In genomic region chr2:124634400-124634998, GRCm38 (mm10) we compare ENCODE assay signal across 17 mouse cellular contexts.
"Had no signal": no experiment of that assay in that cellular context is flagged by ENCODE, and none has a peak within 500 bp of the region (broad histone marks: within the 10 kb centered on the region; RNA-seq: fewer than 3 reads in every experiment).

No protein-coding gene starts in this region.

- H3K9ac ChIP-seq: liver, embryonic 13.5 days; neural tube, embryonic 12.5 days; neural tube, embryonic 15.5 days had no signal

- H3K36me3 ChIP-seq: liver, embryonic 13.5 days; neural tube, embryonic 12.5 days; neural tube, embryonic 15.5 days had no signal

- H3K27me3 ChIP-seq: liver, embryonic 13.5 days; neural tube, embryonic 12.5 days; neural tube, embryonic 15.5 days had no signal

- H3K9me3 ChIP-seq: liver, embryonic 13.5 days; neural tube, embryonic 12.5 days; neural tube, embryonic 15.5 days had no signal

- H3K4me3 ChIP-seq: left cerebral cortex, adult 2 months; liver, embryonic 13.5 days; neural tube, embryonic 12.5 days; neural tube, embryonic 15.5 days had no signal

- DNase-seq: kidney, postnatal 25 days; layer of hippocampus, postnatal 36 days; liver, embryonic 13.5 days; lung, adult 2 months; lung, postnatal 14 days; lung, postnatal 4 days; right cerebral cortex, adult 18-20 months; right cerebral cortex, postnatal 25 days; spleen, adult 18-20 months; thymus, adult 2 months; thymus, postnatal 14 days; thymus, postnatal 4 days had no signal

- H3K4me1 ChIP-seq: liver, embryonic 13.5 days had no signal

- H3K27ac ChIP-seq: kidney, postnatal 0 days; left cerebral cortex, adult 2 months; liver, embryonic 13.5 days; neural tube, embryonic 12.5 days had no signal

- H3K4me2 ChIP-seq: liver, embryonic 13.5 days; midbrain, embryonic 11.5 days; neural tube, embryonic 12.5 days; neural tube, embryonic 15.5 days had no signal
